ENCODE assay signal across 9 mouse cellular contexts in genomic region chr17:46728496-46728895, GRCm38 (mm10). TPM values are rescaled to one million over a fixed set of nuclear protein-coding genes. Genes with fewer than 3 reads are reported as not detected.
DNase-seq lines count a peak whose midpoint lies in the region; ATAC-seq and TF ChIP-seq lines count a peak whose summit lies in the region.
"Had no signal": no experiment of that assay in that cellular context is flagged by ENCODE, and none has a peak within 500 bp of the region (broad histone marks: within the 10 kb centered on the region; RNA-seq: fewer than 3 reads in every experiment).

No protein-coding gene starts in this region.

- H3K27ac ChIP-seq in forebrain, embryonic 10.5 days: no peak overlapping the region
- H3K27ac ChIP-seq in forebrain, embryonic 15.5 days (replicated peaks): no peak overlapping the region
- peak overlapping the region; percentile 34; the same call in 1 of the 2 replicates for H3K27ac ChIP-seq in kidney, postnatal 0 days
- no peak overlapping the region for H3K27ac ChIP-seq in hindbrain, postnatal 0 days
- no peak overlapping the region for H3K27ac ChIP-seq in midbrain, postnatal 0 days (ENCODE audit: low read depth, low read length)

- peaks cover 11% of the 10 kb centered on the region for H3K4me1 ChIP-seq in forebrain, embryonic 10.5 days
- H3K4me1 ChIP-seq in forebrain, embryonic 15.5 days: 0 out of 2 replicates have a peak, but pooled peaks cover 5% of the 10 kb centered on the region
- no peaks in the 10 kb centered on the region for H3K4me1 ChIP-seq in kidney, postnatal 0 days (replicated peaks; ENCODE audit: insufficient read depth, low read length)
- no peaks in the 10 kb centered on the region for H3K4me1 ChIP-seq in hindbrain, postnatal 0 days (ENCODE audit: insufficient read depth, low read length)
- H3K4me1 ChIP-seq in midbrain, postnatal 0 days (ENCODE audit: insufficient read depth, low read length): no peaks in the 10 kb centered on the region

- H3K36me3 ChIP-seq in forebrain, embryonic 10.5 days (replicated peaks): peaks cover 31% of the 10 kb centered on the region
- peaks cover 7% of the 10 kb centered on the region; the same call in 1 of the 2 replicates for H3K36me3 ChIP-seq in forebrain, embryonic 15.5 days
- H3K36me3 ChIP-seq in kidney, postnatal 0 days (ENCODE audit: insufficient read depth, low read length): peaks cover 8% of the 10 kb centered on the region; the same call in 1 of the 2 replicates
- no peaks in the 10 kb centered on the region; the same call in 1 of the 2 replicates for H3K36me3 ChIP-seq in hindbrain, postnatal 0 days (ENCODE audit: insufficient read depth, low read length)
- peaks cover 10% of the 10 kb centered on the region for H3K36me3 ChIP-seq in midbrain, postnatal 0 days (ENCODE audit: insufficient read depth, low read length)

- H3K4me2 ChIP-seq in forebrain, embryonic 15.5 days (replicated peaks): no peak overlapping the region
- peak overlapping the region; percentile 46 for H3K4me2 ChIP-seq in kidney, postnatal 0 days (ENCODE audit: low read length)
- H3K4me2 ChIP-seq in hindbrain, postnatal 0 days (ENCODE audit: low read depth, low read length): peak overlapping the region; percentile 38; the same call in 1 of the 2 replicates
- H3K4me2 ChIP-seq in midbrain, postnatal 0 days (ENCODE audit: low read depth, low read length, poor library complexity, severe bottlenecking): peak overlapping the region; percentile 4; the same call in 1 of the 2 replicates

- DNase-seq in forebrain, embryonic 10.5 days (ENCODE audit: extremely low spot score, low spot score): no peak
- no peak for DNase-seq in kidney, postnatal 0 days (ENCODE audit: low spot score)
- no peak for DNase-seq in kidney, adult 8-10 months
- DNase-seq in hindbrain, postnatal 0 days (ENCODE audit: low spot score): no peak
- no peak for DNase-seq in midbrain, postnatal 0 days (ENCODE audit: low spot score)
- no peak for DNase-seq in right cerebral cortex, postnatal 36 days (ENCODE audit: low spot score in 2 of 2)
- DNase-seq in ovary, postnatal 14 days (ENCODE audit: low spot score): no peak

- peak overlapping the region; percentile 3 for H3K4me3 ChIP-seq in forebrain, embryonic 10.5 days
- H3K4me3 ChIP-seq in forebrain, embryonic 15.5 days: no peak overlapping the region
- no peak overlapping the region for H3K4me3 ChIP-seq in kidney, postnatal 0 days (replicated peaks; ENCODE audit: low read depth, low read length)
- no peak overlapping the region for H3K4me3 ChIP-seq in hindbrain, postnatal 0 days (ENCODE audit: low read length)
- no peak overlapping the region for H3K4me3 ChIP-seq in midbrain, postnatal 0 days (ENCODE audit: low read depth, low read length)

- H3K9me3 ChIP-seq in forebrain, embryonic 10.5 days: no peaks in the 10 kb centered on the region
- no peaks in the 10 kb centered on the region for H3K9me3 ChIP-seq in forebrain, embryonic 15.5 days
- no peaks in the 10 kb centered on the region for H3K9me3 ChIP-seq in kidney, postnatal 0 days (replicated peaks; ENCODE audit: low read length)
- no peaks in the 10 kb centered on the region for H3K9me3 ChIP-seq in hindbrain, postnatal 0 days (ENCODE audit: low read length)
- H3K9me3 ChIP-seq in midbrain, postnatal 0 days (ENCODE audit: low read length): no peaks in the 10 kb centered on the region

- 48% methylated on average over 11 of the region's 11 CpGs for WGBS in forebrain, embryonic 10.5 days
- 50% methylated on average over 11 of the region's 11 CpGs for WGBS in forebrain, embryonic 15.5 days
- WGBS in kidney, postnatal 0 days: 52% methylated on average over 11 of the region's 11 CpGs
- WGBS in hindbrain, postnatal 0 days: 52% methylated on average over 11 of the region's 11 CpGs
- WGBS in midbrain, postnatal 0 days: 51% methylated on average over 11 of the region's 11 CpGs

- no peak for ATAC-seq in forebrain, embryonic 15.5 days (replicated peaks)
- ATAC-seq in kidney, postnatal 0 days (replicated peaks; ENCODE audit: low FRiP score, low read depth): no peak
- no peak; the same call in 1 of the 2 replicates for ATAC-seq in hindbrain, postnatal 0 days
- no peak for ATAC-seq in midbrain, postnatal 0 days (ENCODE audit: low FRiP score)

- no peak for TF ChIP-seq CTCF in kidney, postnatal 0 days (IDR thresholded peaks at IDR 0.05; ENCODE audit: low read depth)
- TF ChIP-seq CTCF in hindbrain, postnatal 0 days (IDR thresholded peaks at IDR 0.05; ENCODE audit: low read depth): no peak
- no peak for TF ChIP-seq CTCF in midbrain, postnatal 0 days (IDR thresholded peaks at IDR 0.05)

- no peak overlapping the region for H3K9ac ChIP-seq in forebrain, embryonic 15.5 days (replicated peaks)
- peak overlapping the region; percentile 31; the same call in 1 of the 2 replicates for H3K9ac ChIP-seq in kidney, postnatal 0 days (ENCODE audit: low read depth, low read length)
- 0 out of 2 replicates have a peak overlapping the region, but pooled peaks have one; percentile 35 for H3K9ac ChIP-seq in hindbrain, postnatal 0 days (replicated peaks; ENCODE audit: low read length)
- H3K9ac ChIP-seq in midbrain, postnatal 0 days (replicated peaks; ENCODE audit: low read length, poor library complexity, severe bottlenecking): 0 out of 2 replicates have a peak overlapping the region, but pooled peaks have one; percentile 13

- peaks cover 26% of the 10 kb centered on the region for H3K27me3 ChIP-seq in forebrain, embryonic 10.5 days (ENCODE audit: poor library complexity, severe bottlenecking)
- H3K27me3 ChIP-seq in forebrain, embryonic 15.5 days: peaks cover 7% of the 10 kb centered on the region; the same call in 1 of the 2 replicates
- H3K27me3 ChIP-seq in kidney, postnatal 0 days (ENCODE audit: insufficient read depth, low read length): no peaks in the 10 kb centered on the region
- no peaks in the 10 kb centered on the region; the same call in 1 of the 2 replicates for H3K27me3 ChIP-seq in hindbrain, postnatal 0 days (ENCODE audit: insufficient read depth, low read length)
- H3K27me3 ChIP-seq in midbrain, postnatal 0 days (ENCODE audit: insufficient read depth, low read length): no peaks in the 10 kb centered on the region

RNA-seq across cellular contexts. Expression of gene Gnmt, which starts 0.5 kb away (rescaled TPM):
- 0.80 and 0.87 TPM in 2 replicates for polyA plus RNA-seq in forebrain, embryonic 10.5 days (2016; fragmentation: Nextera tagmentation; extraction: Ambion mirVana)
- 0.89 and 0.95 TPM in 2 replicates for polyA plus RNA-seq in forebrain, embryonic 15.5 days (2015; fragmentation: Nextera tagmentation; extraction: Ambion mirVana)
- polyA plus RNA-seq in kidney, postnatal 0 days (2015; fragmentation: Nextera tagmentation; extraction: Ambion mirVana): 9.0 and 10.6 TPM in 2 replicates
- 0.25 and 1.2 TPM in 2 replicates for total RNA-seq in hindbrain, postnatal 0 days (2014; rRNA removed)
- polyA plus RNA-seq in hindbrain, postnatal 0 days (2015; fragmentation: Nextera tagmentation; extraction: Ambion mirVana): 5.6 and 6.4 TPM in 2 replicates
- 0.27 and 0.57 TPM in 2 replicates for total RNA-seq in midbrain, postnatal 0 days (2014; rRNA removed)
- 0.88 and 1.5 TPM in 2 replicates for polyA plus RNA-seq in midbrain, postnatal 0 days (2015; fragmentation: Nextera tagmentation; extraction: Ambion mirVana)
- total RNA-seq: megakaryocyte progenitor cell, adult 5-6 weeks had no signal

RNA-seq across cellular contexts. Expression of gene Pex6, which starts 17.2 kb away (rescaled TPM):
- 19.6 and 20.2 TPM in 2 replicates for polyA plus RNA-seq in forebrain, embryonic 10.5 days (2016; fragmentation: Nextera tagmentation; extraction: Ambion mirVana)
- 25.2 and 27.9 TPM in 2 replicates for polyA plus RNA-seq in forebrain, embryonic 15.5 days (2015; fragmentation: Nextera tagmentation; extraction: Ambion mirVana)
- 20.5 and 25.6 TPM in 2 replicates for polyA plus RNA-seq in kidney, postnatal 0 days (2015; fragmentation: Nextera tagmentation; extraction: Ambion mirVana)
- 41.7 and 51.5 TPM in 2 replicates for total RNA-seq in hindbrain, postnatal 0 days (2014; rRNA removed)
- polyA plus RNA-seq in hindbrain, postnatal 0 days (2015; fragmentation: Nextera tagmentation; extraction: Ambion mirVana): 18.1 and 18.8 TPM in 2 replicates
- 37.8 and 38.5 TPM in 2 replicates for total RNA-seq in midbrain, postnatal 0 days (2014; rRNA removed)
- polyA plus RNA-seq in midbrain, postnatal 0 days (2015; fragmentation: Nextera tagmentation; extraction: Ambion mirVana): 17.6 and 18.3 TPM in 2 replicates

RNA-seq across cellular contexts. Expression of gene Cnpy3, which starts 23.5 kb away (rescaled TPM):
- 71.8 and 71.9 TPM in 2 replicates for polyA plus RNA-seq in forebrain, embryonic 10.5 days (2016; fragmentation: Nextera tagmentation; extraction: Ambion mirVana)
- polyA plus RNA-seq in forebrain, embryonic 15.5 days (2015; fragmentation: Nextera tagmentation; extraction: Ambion mirVana): 66.4 and 69.1 TPM in 2 replicates
- 59.9 and 64.7 TPM in 2 replicates for polyA plus RNA-seq in kidney, postnatal 0 days (2015; fragmentation: Nextera tagmentation; extraction: Ambion mirVana)
- 79.1 and 88.9 TPM in 2 replicates for total RNA-seq in hindbrain, postnatal 0 days (2014; rRNA removed)
- polyA plus RNA-seq in hindbrain, postnatal 0 days (2015; fragmentation: Nextera tagmentation; extraction: Ambion mirVana): 70.9 and 72.4 TPM in 2 replicates
- 62.0 and 74.6 TPM in 2 replicates for total RNA-seq in midbrain, postnatal 0 days (2014; rRNA removed)
- polyA plus RNA-seq in midbrain, postnatal 0 days (2015; fragmentation: Nextera tagmentation; extraction: Ambion mirVana): 70.7 and 74.4 TPM in 2 replicates

RNA-seq across cellular contexts. Expression of gene Ppp2r5d, which starts 23.6 kb away (rescaled TPM):
- 144 and 154 TPM in 2 replicates for polyA plus RNA-seq in forebrain, embryonic 10.5 days (2016; fragmentation: Nextera tagmentation; extraction: Ambion mirVana)
- polyA plus RNA-seq in forebrain, embryonic 15.5 days (2015; fragmentation: Nextera tagmentation; extraction: Ambion mirVana): 88.0 and 93.4 TPM in 2 replicates
- polyA plus RNA-seq in kidney, postnatal 0 days (2015; fragmentation: Nextera tagmentation; extraction: Ambion mirVana): 51.0 and 52.5 TPM in 2 replicates
- total RNA-seq in hindbrain, postnatal 0 days (2014; rRNA removed): 103 and 129 TPM in 2 replicates
- polyA plus RNA-seq in hindbrain, postnatal 0 days (2015; fragmentation: Nextera tagmentation; extraction: Ambion mirVana): 79.4 and 89.6 TPM in 2 replicates
- 118 and 128 TPM in 2 replicates for total RNA-seq in midbrain, postnatal 0 days (2014; rRNA removed)
- polyA plus RNA-seq in midbrain, postnatal 0 days (2015; fragmentation: Nextera tagmentation; extraction: Ambion mirVana): 94.1 and 103 TPM in 2 replicates

RNA-seq across cellular contexts. Expression of gene Ptcra, which starts 35.0 kb away (rescaled TPM):
- polyA plus RNA-seq in forebrain, embryonic 10.5 days (2016; fragmentation: Nextera tagmentation; extraction: Ambion mirVana): 0.55 and 1.00 TPM in 2 replicates
- 0.19 and 0.27 TPM in 2 replicates for polyA plus RNA-seq in forebrain, embryonic 15.5 days (2015; fragmentation: Nextera tagmentation; extraction: Ambion mirVana)
- polyA plus RNA-seq in kidney, postnatal 0 days (2015; fragmentation: Nextera tagmentation; extraction: Ambion mirVana): 0.12 and 0.14 TPM in 2 replicates
- not detected in 2 replicates for total RNA-seq in hindbrain, postnatal 0 days (2014; rRNA removed)
- 0.11 and 0.42 TPM in 2 replicates for polyA plus RNA-seq in hindbrain, postnatal 0 days (2015; fragmentation: Nextera tagmentation; extraction: Ambion mirVana)
- not detected in 2 replicates for total RNA-seq in midbrain, postnatal 0 days (2014; rRNA removed)
- 0.17 and 0.20 TPM in 2 replicates for polyA plus RNA-seq in midbrain, postnatal 0 days (2015; fragmentation: Nextera tagmentation; extraction: Ambion mirVana)
